Mouse (Mus musculus) myocyte (in vitro differentiated cells): ENCODE data around the gene Rad54l. TPM values are rescaled to one million over a fixed set of nuclear protein-coding genes. Genes with fewer than 3 reads are reported as not detected.

Experiments
- H3K27me3 ChIP-seq: one replicate; pipeline ENCODE4 v1.6.1; 2011; ENCODE audit not compliant: control insufficient read depth, insufficient read depth, insufficient read length
- H3K36me3 ChIP-seq: one replicate; pipeline ENCODE4 v1.6.1; 2011; ENCODE audit not compliant: control insufficient read depth, insufficient read depth
- H3K4me2 ChIP-seq: one replicate; pipeline ENCODE4 v1.6.1; 2011; ENCODE audit warnings: low read depth, control low read depth
- H3K4me3 ChIP-seq: one replicate; pipeline ENCODE4 v1.5.1; 2011; ENCODE audit warnings: mild to moderate bottlenecking, control low read depth, moderate library complexity
- H3K79me2 ChIP-seq: one replicate; pipeline ENCODE4 v1.6.1; 2011; ENCODE audit not compliant: control insufficient read depth, insufficient read depth
- H3ac ChIP-seq: one replicate; pipeline ENCODE4 v1.6.1; 2011; ENCODE audit not compliant: control insufficient read depth, insufficient read length
- CEBPB ChIP-seq: IDR thresholded peaks from 2 replicates; pipeline ENCODE4 v1.6.1; 2011; ENCODE audit warnings: mild to moderate bottlenecking, moderate library complexity; ENCODE audit not compliant: poor library complexity, insufficient read depth, severe bottlenecking
- E2F4 ChIP-seq: IDR thresholded peaks from one replicate; pipeline ENCODE4 v1.6.1; 2011; ENCODE audit warnings: mild to moderate bottlenecking, control low read depth, moderate library complexity; ENCODE audit not compliant: insufficient read depth
- MAX ChIP-seq: IDR thresholded peaks from one replicate; pipeline ENCODE4 v1.6.1; 2011; ENCODE audit warnings: low read depth, mild to moderate bottlenecking, control low read depth
- MYOD1 ChIP-seq, 3 experiments: IDR thresholded peaks; one replicate each; pipeline ENCODE4 v1.6.1; 2011; ENCODE audit warnings: control low read depth in 2 of 3, low read depth in 2 of 3, mild to moderate bottlenecking in 2 of 3, moderate library complexity in 1 of 3; ENCODE audit not compliant: insufficient read length in 2 of 3, control insufficient read depth in 1 of 3
- MYOG ChIP-seq, 3 experiments: IDR thresholded peaks; one replicate each; pipeline ENCODE4 v1.6.1; 2011; ENCODE audit warnings: control low read depth in 2 of 3, low read depth in 2 of 3, mild to moderate bottlenecking in 2 of 3; ENCODE audit not compliant: insufficient read length in 2 of 3, control insufficient read depth in 1 of 3, insufficient read depth in 1 of 3
- POLR2A ChIP-seq: IDR thresholded peaks from one replicate; pipeline ENCODE4 v1.6.1; 2011; ENCODE audit warnings: low read depth, mild to moderate bottlenecking, control low read depth, moderate library complexity; ENCODE audit not compliant: insufficient read length
- POLR2AphosphoS2 ChIP-seq: IDR thresholded peaks from one replicate; pipeline ENCODE4 v1.6.1; 2011; ENCODE audit warnings: low read depth, control low read depth; ENCODE audit not compliant: insufficient read length
- REST ChIP-seq: IDR thresholded peaks from one replicate; pipeline ENCODE4 v1.6.1; 2011; ENCODE audit warnings: mild to moderate bottlenecking, control low read depth, moderate library complexity; ENCODE audit not compliant: insufficient read depth, insufficient read length
- SRF ChIP-seq: IDR thresholded peaks from one replicate; pipeline ENCODE4 v1.6.1; 2011; ENCODE audit warnings: low read depth; ENCODE audit not compliant: control insufficient read depth, insufficient read length
- TCF12 ChIP-seq: IDR thresholded peaks from one replicate; pipeline ENCODE4 v1.6.1; 2011; ENCODE audit warnings: mild to moderate bottlenecking, control low read depth; ENCODE audit not compliant: poor library complexity, insufficient read depth, severe bottlenecking
- TCF3 ChIP-seq: IDR thresholded peaks from one replicate; pipeline ENCODE4 v1.6.1; 2011; ENCODE audit warnings: low read depth, control low read depth; ENCODE audit not compliant: insufficient read length
- USF1 ChIP-seq: IDR thresholded peaks from one replicate; pipeline ENCODE4 v1.6.1; 2011; ENCODE audit warnings: low read depth, mild to moderate bottlenecking, control low read depth, moderate library complexity
- polyA plus RNA-seq: library from polyadenylated mRNA; unstranded; fragments of >200 nt; fragmentation: generic; extraction: Trizol; gene quantifications from one replicate; pipeline ENCODE4 v1.2.1, GENCODE M21; 2012; ENCODE audit warnings: missing spikeins

Gene Rad54l
- polyA plus RNA-seq, 1 experiment, result 2.2 TPM

DNA sequence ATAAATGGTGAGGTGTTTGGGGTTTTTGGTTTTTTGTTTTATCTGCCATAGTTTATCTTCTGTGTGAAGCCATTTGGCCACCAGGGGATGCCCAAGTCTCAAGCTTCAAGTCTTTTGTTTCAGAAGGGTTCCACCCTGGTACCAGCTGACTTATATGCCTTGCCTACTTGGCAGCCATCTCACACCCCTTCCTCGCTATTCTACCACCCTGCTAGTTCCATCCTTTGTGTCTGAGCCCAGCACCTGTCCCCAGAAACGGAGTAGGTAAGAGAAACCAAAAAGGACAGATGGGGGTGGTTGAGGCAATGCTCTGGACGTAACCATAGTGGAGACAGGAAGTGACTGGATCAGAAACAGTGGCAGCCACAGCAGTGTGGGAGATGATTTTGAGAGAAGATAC is 36.4 kb upstream of the Rad54l start:
- Histone ChIP-seq H3K4me2 (no peak overlapping the region), H3K4me3 (no peak overlapping the region), H3ac (no peak overlapping the region), H3K79me2 (no peaks in the 10 kb centered on the region), H3K27me3 (no peaks in the 10 kb centered on the region), H3K36me3 (peaks cover 16% of the 10 kb centered on the region)
- TF ChIP-seq REST, result no peak
- no peak for TF ChIP-seq CEBPB
- no peak for TF ChIP-seq MYOG (IDR thresholded peaks at IDR 0.05; ENCODE audit: control insufficient read depth in 1 of 3, insufficient read depth in 1 of 3, insufficient read length in 2 of 3, low read depth in 2 of 3)
- TF ChIP-seq USF1, result no peak
- TF ChIP-seq POLR2AphosphoS2, result no peak
- no peak for TF ChIP-seq MYOD1 (IDR thresholded peaks at IDR 0.05; ENCODE audit: control insufficient read depth in 1 of 3, insufficient read length in 2 of 3, low read depth in 2 of 3)
- no peak for TF ChIP-seq TCF3
- TF ChIP-seq SRF, result no peak
- no peak for TF ChIP-seq MAX
- no peak for TF ChIP-seq POLR2A
- TF ChIP-seq TCF12, result no peak
- no peak for TF ChIP-seq E2F4

DNA sequence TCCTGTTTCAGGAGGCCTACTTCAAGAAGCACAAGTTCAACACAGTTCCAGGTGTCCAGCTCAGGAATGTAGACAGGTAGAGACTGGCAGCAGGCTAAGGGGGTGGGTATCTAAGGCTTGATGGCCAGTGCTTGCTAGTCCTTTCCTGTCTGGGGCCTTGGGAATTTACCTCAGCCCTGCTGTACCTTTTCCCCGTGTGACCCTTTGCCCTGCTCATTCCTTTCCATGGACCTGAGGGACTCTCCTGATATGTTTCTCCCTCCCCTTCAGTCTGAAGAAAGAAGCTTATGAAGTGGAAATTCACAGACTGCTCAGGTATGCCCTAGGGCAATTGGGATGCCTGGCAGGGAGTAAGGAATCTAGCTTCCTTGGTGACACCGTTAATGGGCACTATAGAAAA is 34.4 kb upstream of the Rad54l start:
- Histone ChIP-seq H3ac (no peak overlapping the region), H3K4me3 (no peak overlapping the region), H3K4me2 (no peak overlapping the region), H3K36me3 (peaks cover 36% of the 10 kb centered on the region), H3K27me3 (no peaks in the 10 kb centered on the region), H3K79me2 (no peaks in the 10 kb centered on the region)
- TF ChIP-seq POLR2AphosphoS2 (no peak), REST (no peak), TCF12 (no peak)

GRCm38 (mm10) chr4:116152702-116153101 is 29.2 kb upstream of the Rad54l start:
- no peaks in the 10 kb centered on the region for H3K27me3 ChIP-seq
- H3K36me3 ChIP-seq, result peaks cover 27% of the 10 kb centered on the region
- TF ChIP-seq USF1, result no peak
- H3ac ChIP-seq, result no peak overlapping the region
- H3K4me3 ChIP-seq, result no peak overlapping the region
- H3K4me2 ChIP-seq, result no peak overlapping the region
- peaks cover 20% of the 10 kb centered on the region for H3K79me2 ChIP-seq

DNA sequence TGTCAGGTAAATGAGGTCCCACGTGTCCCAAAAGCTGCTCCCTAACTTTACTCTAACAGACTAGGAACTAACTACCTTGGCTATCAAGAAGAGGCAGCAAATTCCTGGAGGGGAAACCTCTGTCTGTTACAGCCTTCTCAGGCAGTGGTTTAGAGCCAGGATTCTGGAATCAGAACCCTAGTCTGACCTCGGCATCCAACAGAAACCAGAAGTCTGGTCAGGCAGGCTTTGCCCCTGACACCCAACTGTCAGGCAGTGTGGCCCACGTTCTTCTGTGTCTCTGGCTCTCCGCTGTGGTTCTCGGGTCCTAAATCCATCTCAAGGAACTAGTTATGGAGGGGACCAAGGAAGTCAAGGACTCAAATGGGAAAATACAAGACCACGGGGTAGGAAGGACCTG is 27.7 kb upstream of the Rad54l start, which contains the start of gene Lurap1:
Lurap1 (minus strand) TSS at position 101 of the 400 bp plus-strand sequence.
- peaks cover 20% of the 10 kb centered on the region for H3K79me2 ChIP-seq
- H3K4me3 ChIP-seq, result peak within 1 kb of the TSS; percentile 95
- H3K27me3 ChIP-seq, result no peaks in the 10 kb centered on the region
- peaks cover 24% of the 10 kb centered on the region for H3K36me3 ChIP-seq
- peak within 1 kb of the TSS; percentile 68 for H3ac ChIP-seq
- peak within 1 kb of the TSS; percentile 94 for H3K4me2 ChIP-seq
- TF ChIP-seq E2F4 (no peak), MYOD1 (IDR thresholded peaks at IDR 0.05; ENCODE audit: control insufficient read depth in 1 of 3, insufficient read length in 2 of 3, low read depth in 2 of 3) (no peak), POLR2A (no peak), SRF (no peak), REST (no peak), POLR2AphosphoS2 (no peak), MAX (no peak), USF1 (no peak), CEBPB (no peak), MYOG (IDR thresholded peaks at IDR 0.05; ENCODE audit: control insufficient read depth in 1 of 3, insufficient read depth in 1 of 3, insufficient read length in 2 of 3, low read depth in 2 of 3) (no peak), TCF12 (no peak), TCF3 (no peak)

- Histone ChIP-seq H3K4me3 (peak overlapping the region; percentile 95), H3K79me2 (peaks cover 20% of the 10 kb centered on the region), H3K27me3 (no peaks in the 10 kb centered on the region), H3K36me3 (peaks cover 24% of the 10 kb centered on the region), H3K4me2 (peak overlapping the region; percentile 94), H3ac (peak overlapping the region; percentile 68)
- TF ChIP-seq REST (no peak), TCF3 (no peak)
These were observed 27.4 kb upstream of the Rad54l start for GRCm38 (mm10) chr4:116150862-116151221.

GRCm38 (mm10) chr4:116150156-116150861 is 26.8 kb upstream of the Rad54l start:
- peak overlapping the region; percentile 95 for H3K4me3 ChIP-seq
- peaks cover 20% of the 10 kb centered on the region for H3K79me2 ChIP-seq
- H3K36me3 ChIP-seq, result peaks cover 24% of the 10 kb centered on the region
- no peaks in the 10 kb centered on the region for H3K27me3 ChIP-seq
- H3K4me2 ChIP-seq, result peak overlapping the region; percentile 94
- TF ChIP-seq SRF, result no peak
- TF ChIP-seq MYOG (IDR thresholded peaks at IDR 0.05; ENCODE audit: control insufficient read depth in 1 of 3, insufficient read depth in 1 of 3, insufficient read length in 2 of 3, low read depth in 2 of 3), result no peak
- no peak for TF ChIP-seq USF1
- TF ChIP-seq E2F4, result no peak
- TF ChIP-seq CEBPB, result no peak
- TF ChIP-seq TCF12, result no peak
- TF ChIP-seq TCF3, result no peak
- TF ChIP-seq POLR2A, result peak; percentile 91
- no peak for TF ChIP-seq MYOD1 (IDR thresholded peaks at IDR 0.05; ENCODE audit: control insufficient read depth in 1 of 3, insufficient read length in 2 of 3, low read depth in 2 of 3)
- no peak for TF ChIP-seq REST
- TF ChIP-seq MAX, result no peak
- TF ChIP-seq POLR2AphosphoS2, result peak; percentile 89
- H3ac ChIP-seq, result peak overlapping the region; percentile 68
